ENCODE assay signal across 13 mouse cellular contexts in the genomic region with DNA sequence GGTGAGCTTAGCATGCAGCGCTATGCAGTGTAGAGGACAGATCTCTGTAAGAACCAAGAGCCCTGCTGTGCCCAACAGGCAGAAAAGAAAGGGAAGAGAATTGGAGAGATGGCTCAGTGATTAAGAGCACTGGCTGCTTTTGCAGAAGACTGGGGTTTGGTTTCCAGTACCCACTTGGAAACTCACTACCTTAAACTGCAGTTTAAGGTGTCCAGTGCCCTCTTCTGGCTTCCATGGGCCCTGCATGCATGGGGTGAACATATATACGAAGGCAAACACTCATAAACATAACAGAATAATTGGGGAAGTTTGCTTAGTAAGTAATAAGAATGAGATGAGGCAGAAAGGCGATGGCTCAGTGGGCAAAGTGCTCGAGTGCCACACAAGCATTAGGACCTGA.
DNase-seq lines count a peak whose midpoint lies in the region; ATAC-seq and TF ChIP-seq lines count a peak whose summit lies in the region.
"Had no signal": no experiment of that assay in that cellular context is flagged by ENCODE, and none has a peak within 500 bp of the region (broad histone marks: within the 10 kb centered on the region; RNA-seq: fewer than 3 reads in every experiment).

No protein-coding gene starts in this region.

- H3K9ac ChIP-seq in hindbrain, postnatal 0 days (replicated peaks; ENCODE audit: low read length): no peak overlapping the region
- H3K9ac ChIP-seq: hindbrain, embryonic 12.5 days; midbrain, embryonic 15.5 days; neural tube, embryonic 15.5 days had no signal

- TF ChIP-seq CTCF in hindbrain, postnatal 0 days (IDR thresholded peaks at IDR 0.05; ENCODE audit: low read depth): peak; percentile 32; the same call in 1 of the 2 replicates

- H3K27ac ChIP-seq in hindbrain, postnatal 0 days: no peak overlapping the region
- H3K27ac ChIP-seq in hindbrain, embryonic 10.5 days: no peak overlapping the region
- H3K27ac ChIP-seq: hindbrain, embryonic 12.5 days; midbrain, embryonic 15.5 days; neural tube, embryonic 15.5 days had no signal

- DNase-seq in hindbrain, postnatal 0 days (ENCODE audit: low spot score): no peak
- no peak for DNase-seq in hindbrain, embryonic 10.5 days (ENCODE audit: low spot score)
- DNase-seq in liver: peak; percentile 46
- no peak for DNase-seq in cerebellum, postnatal 25 days
- DNase-seq in urinary bladder, postnatal 4 days (ENCODE audit: low spot score in 2 of 2): no peak
- DNase-seq: adrenal gland, postnatal 36 days; cerebellum, adult 9-11 months; thymus, adult 2 months had no signal

- no peaks in the 10 kb centered on the region for H3K27me3 ChIP-seq in hindbrain, postnatal 0 days (ENCODE audit: insufficient read depth, low read length)
- H3K27me3 ChIP-seq in hindbrain, embryonic 10.5 days (ENCODE audit: insufficient read depth, poor library complexity, severe bottlenecking): no peaks in the 10 kb centered on the region
- no peaks in the 10 kb centered on the region for H3K27me3 ChIP-seq in megakaryocyte, embryonic 14.5 days (replicated peaks)
- H3K27me3 ChIP-seq: hindbrain, embryonic 12.5 days; midbrain, embryonic 15.5 days; neural tube, embryonic 15.5 days had no signal

- no peak overlapping the region for H3K4me3 ChIP-seq in hindbrain, postnatal 0 days (ENCODE audit: low read length)
- no peak overlapping the region for H3K4me3 ChIP-seq in hindbrain, embryonic 10.5 days
- peak overlapping the region; percentile 81 for H3K4me3 ChIP-seq in megakaryocyte, embryonic 14.5 days (replicated peaks)
- H3K4me3 ChIP-seq: hindbrain, embryonic 12.5 days; midbrain, embryonic 15.5 days; neural tube, embryonic 15.5 days had no signal

- no peak overlapping the region for H3K4me2 ChIP-seq in hindbrain, postnatal 0 days (ENCODE audit: low read depth, low read length)
- H3K4me2 ChIP-seq: hindbrain, embryonic 12.5 days; midbrain, embryonic 15.5 days; neural tube, embryonic 15.5 days had no signal

- peaks cover 4% of the 10 kb centered on the region; the same call in 1 of the 2 replicates for H3K4me1 ChIP-seq in hindbrain, postnatal 0 days (ENCODE audit: insufficient read depth, low read length)
- peaks cover 6% of the 10 kb centered on the region for H3K4me1 ChIP-seq in hindbrain, embryonic 10.5 days (replicated peaks)
- H3K4me1 ChIP-seq in megakaryocyte, embryonic 14.5 days: peaks cover 93% of the 10 kb centered on the region
- H3K4me1 ChIP-seq: hindbrain, embryonic 12.5 days had no signal

- no peaks in the 10 kb centered on the region for H3K36me3 ChIP-seq in hindbrain, postnatal 0 days (ENCODE audit: insufficient read depth, low read length)
- H3K36me3 ChIP-seq in hindbrain, embryonic 10.5 days: no peaks in the 10 kb centered on the region
- peaks cover 12% of the 10 kb centered on the region for H3K36me3 ChIP-seq in megakaryocyte, embryonic 14.5 days (replicated peaks; ENCODE audit: low read length)
- H3K36me3 ChIP-seq: hindbrain, embryonic 12.5 days; midbrain, embryonic 15.5 days; neural tube, embryonic 15.5 days had no signal

- ATAC-seq in hindbrain, postnatal 0 days: no peak
- no peak for ATAC-seq in megakaryocyte, adult 5-6 weeks (ENCODE audit: poor library complexity, severe bottlenecking)
- ATAC-seq: midbrain, embryonic 15.5 days had no signal

- 83% methylated on average over 4 of the region's 4 CpGs for WGBS in hindbrain, postnatal 0 days
- WGBS in hindbrain, embryonic 10.5 days: 86% methylated on average over 4 of the region's 4 CpGs

- H3K9me3 ChIP-seq in hindbrain, postnatal 0 days (ENCODE audit: low read length): no peaks in the 10 kb centered on the region
- no peaks in the 10 kb centered on the region for H3K9me3 ChIP-seq in hindbrain, embryonic 10.5 days
- no peaks in the 10 kb centered on the region for H3K9me3 ChIP-seq in megakaryocyte, embryonic 14.5 days
- H3K9me3 ChIP-seq: hindbrain, embryonic 12.5 days; midbrain, embryonic 15.5 days; neural tube, embryonic 15.5 days had no signal
